Mouse (Mus musculus): ENCODE data around the gene Mlkl. TPM values are rescaled to one million over a fixed set of nuclear protein-coding genes. Genes with fewer than 3 reads are reported as not detected.
"Not testable (repeated sequence)": the region's sequence is repeated elsewhere in the genome, so short reads cannot be mapped to it uniquely, and the experiment has no call there.

Gene Mlkl
- polyA plus RNA-seq, 2 experiments: 0.59 to 1.0 TPM

DNA sequence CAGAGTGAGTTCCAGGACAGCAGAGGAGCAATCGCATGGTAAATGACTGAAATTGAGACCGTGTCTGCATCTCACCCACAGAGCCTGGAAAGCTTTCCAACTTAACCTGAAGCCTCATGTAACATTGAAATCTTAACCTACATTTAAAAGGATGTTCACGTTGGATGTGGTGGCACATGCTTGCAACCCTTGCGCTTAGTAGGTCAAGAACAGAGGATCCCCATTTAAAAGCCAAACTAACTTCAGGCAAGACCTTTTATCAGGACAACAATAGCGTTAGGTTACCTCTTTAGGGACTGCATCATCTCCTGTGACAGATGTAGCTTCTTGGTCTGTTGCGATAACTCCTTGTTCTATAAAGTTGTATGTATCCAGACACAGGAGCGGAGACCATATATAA is 47.4 kb downstream of the Mlkl start:
- Histone ChIP-seq H3K27me3 (ENCODE audit: control insufficient read depth, insufficient read depth, low read length) (no peaks in the 10 kb centered on the region), H3K4me3 (replicated peaks; ENCODE audit: low read length) (no peak overlapping the region), H3K9me3 (ENCODE audit: control insufficient read depth, low read length) (no peaks in the 10 kb centered on the region), H3K4me1 (ENCODE audit: control insufficient read depth, insufficient read depth, low read length) (no peaks in the 10 kb centered on the region), H3K4me2 (replicated peaks; ENCODE audit: low read depth, low read length, severe bottlenecking) (no peak overlapping the region), H3K36me3 (ENCODE audit: control insufficient read depth, insufficient read depth, low read length) (peaks cover 91% of the 10 kb centered on the region), H3K27ac (replicated peaks; ENCODE audit: low read depth, low read length) (no peak overlapping the region), H3K9ac (ENCODE audit: low read depth, low read length, severe bottlenecking) (no peak overlapping the region)
- no peak for DNase-seq (ENCODE audit: low spot score)
- WGBS: 96% methylated on average over 7 of the region's 7 CpGs
- ATAC-seq (ENCODE audit: low FRiP score, low read depth): no peak
- no peak for TF ChIP-seq POLR2A (IDR thresholded peaks at IDR 0.05; ENCODE audit: borderline replicate concordance, extremely low read depth, insufficient read depth, insufficient read length)

DNA sequence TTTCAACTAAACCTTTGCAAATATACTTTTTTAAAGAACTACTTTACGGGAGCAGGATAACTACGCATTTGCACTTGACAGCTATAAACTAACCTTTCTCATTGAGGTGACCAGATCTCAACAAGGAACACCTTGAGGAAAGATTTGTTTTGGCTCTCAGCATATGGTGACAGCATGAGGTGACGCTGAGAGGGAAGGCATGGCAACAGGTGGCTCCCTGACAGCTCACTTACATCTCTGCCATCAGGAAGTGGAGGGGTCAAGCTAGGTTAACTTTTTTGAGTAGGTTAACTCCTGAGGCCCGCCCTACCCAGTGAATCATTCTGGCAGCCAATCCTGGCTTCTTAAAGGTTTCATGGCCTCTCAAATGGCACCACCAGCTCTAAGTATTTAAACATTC is 52.4 kb downstream of the Mlkl start:
- Histone ChIP-seq H3K27me3 (ENCODE audit: control insufficient read depth, insufficient read depth, low read length) (no peaks in the 10 kb centered on the region), H3K4me3 (replicated peaks; ENCODE audit: low read length) (no peak overlapping the region), H3K9me3 (ENCODE audit: control insufficient read depth, low read length) (no peaks in the 10 kb centered on the region), H3K36me3 (ENCODE audit: control insufficient read depth, insufficient read depth, low read length) (peaks cover 90% of the 10 kb centered on the region), H3K4me1 (ENCODE audit: control insufficient read depth, insufficient read depth, low read length) (no peaks in the 10 kb centered on the region), H3K27ac (replicated peaks; ENCODE audit: low read depth, low read length) (no peak overlapping the region), H3K9ac (ENCODE audit: low read depth, low read length, severe bottlenecking) (no peak overlapping the region), H3K4me2 (replicated peaks; ENCODE audit: low read depth, low read length, severe bottlenecking) (no peak overlapping the region)
- TF ChIP-seq POLR2A (IDR thresholded peaks at IDR 0.05; ENCODE audit: borderline replicate concordance, extremely low read depth, insufficient read depth, insufficient read length): no peak
- 86% methylated on average over 4 of the region's 4 CpGs for WGBS
- no peak for ATAC-seq (ENCODE audit: low FRiP score, low read depth)
- DNase-seq (ENCODE audit: low spot score): no peak

DNA sequence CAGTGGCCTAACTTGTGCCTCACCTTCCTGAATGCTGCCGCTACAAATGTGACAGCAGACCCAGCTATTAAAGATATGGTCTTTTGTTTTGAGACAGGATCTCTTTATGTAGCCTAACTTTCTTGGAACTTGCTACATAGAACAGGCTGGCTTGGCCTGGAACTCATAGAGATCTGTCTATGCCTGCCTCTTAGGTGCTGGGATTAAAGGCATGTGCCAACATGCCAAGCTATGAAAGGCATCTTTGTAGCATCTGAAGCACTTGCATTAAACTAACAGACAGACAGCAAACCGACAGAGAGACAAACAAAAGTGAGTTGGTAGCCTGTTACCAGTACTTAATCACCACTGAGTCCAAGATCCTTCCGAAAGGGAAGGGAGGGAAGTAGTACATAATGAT is 55.9 kb downstream of the Mlkl start:
- 89% methylated on average over 3 of the region's 3 CpGs for WGBS
- H3K4me2 ChIP-seq (replicated peaks; ENCODE audit: low read depth, low read length, severe bottlenecking): no peak overlapping the region
- DNase-seq (ENCODE audit: low spot score): no peak

DNA sequence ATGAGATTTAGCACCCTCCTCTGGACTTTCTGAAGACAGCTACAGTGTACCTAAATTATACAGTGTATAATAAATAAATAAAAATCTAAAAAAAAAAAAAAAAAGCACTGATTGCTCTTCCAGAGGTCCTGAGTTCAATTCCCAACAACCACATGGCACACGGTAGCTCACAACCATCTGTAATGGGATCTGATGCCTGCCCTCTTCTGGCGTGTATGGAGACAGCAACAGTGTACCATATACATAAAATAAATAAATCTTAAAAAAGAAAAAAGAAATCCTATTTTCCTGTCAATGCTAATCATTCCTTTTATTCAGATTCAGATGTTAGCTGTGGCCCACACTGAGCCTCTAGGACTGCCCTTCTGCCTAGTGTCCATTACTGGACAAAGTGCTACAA is 69.7 kb downstream of the Mlkl start:
- Histone ChIP-seq H3K9ac (ENCODE audit: low read depth, low read length, severe bottlenecking) (no peak overlapping the region), H3K4me1 (ENCODE audit: control insufficient read depth, insufficient read depth, low read length) (no peaks in the 10 kb centered on the region), H3K27me3 (ENCODE audit: control insufficient read depth, insufficient read depth, low read length) (no peaks in the 10 kb centered on the region), H3K4me3 (replicated peaks; ENCODE audit: low read length) (no peak overlapping the region), H3K36me3 (ENCODE audit: control insufficient read depth, insufficient read depth, low read length) (peaks cover 6% of the 10 kb centered on the region), H3K4me2 (replicated peaks; ENCODE audit: low read depth, low read length, severe bottlenecking) (no peak overlapping the region), H3K9me3 (ENCODE audit: control insufficient read depth, low read length) (0 out of 2 replicates have a peak, but pooled peaks cover 3% of the 10 kb centered on the region), H3K27ac (replicated peaks; ENCODE audit: low read depth, low read length) (no peak overlapping the region)
- ATAC-seq (ENCODE audit: low FRiP score, low read depth): no peak
- DNase-seq (ENCODE audit: low spot score): no peak
- 75% methylated on average over 2 of the region's 2 CpGs for WGBS
- TF ChIP-seq POLR2A (IDR thresholded peaks at IDR 0.05; ENCODE audit: borderline replicate concordance, extremely low read depth, insufficient read depth, insufficient read length): no peak

More for the DNA sequence above, 55.9 kb downstream of the Mlkl start:
- TF ChIP-seq POLR2A (IDR thresholded peaks at IDR 0.05; ENCODE audit: borderline replicate concordance, extremely low read depth, insufficient read depth, insufficient read length): no peak
- H3K36me3 ChIP-seq (ENCODE audit: control insufficient read depth, insufficient read depth, low read length): peaks cover 88% of the 10 kb centered on the region
- no peak overlapping the region for H3K9ac ChIP-seq (ENCODE audit: low read depth, low read length, severe bottlenecking)
- no peaks in the 10 kb centered on the region for H3K4me1 ChIP-seq (ENCODE audit: control insufficient read depth, insufficient read depth, low read length)
- ATAC-seq (ENCODE audit: low FRiP score, low read depth): no peak
- no peaks in the 10 kb centered on the region for H3K9me3 ChIP-seq (ENCODE audit: control insufficient read depth, low read length)
- H3K27me3 ChIP-seq (ENCODE audit: control insufficient read depth, insufficient read depth, low read length): no peaks in the 10 kb centered on the region
- H3K4me3 ChIP-seq (replicated peaks; ENCODE audit: low read length): no peak overlapping the region
- H3K27ac ChIP-seq (replicated peaks; ENCODE audit: low read depth, low read length): no peak overlapping the region

DNA sequence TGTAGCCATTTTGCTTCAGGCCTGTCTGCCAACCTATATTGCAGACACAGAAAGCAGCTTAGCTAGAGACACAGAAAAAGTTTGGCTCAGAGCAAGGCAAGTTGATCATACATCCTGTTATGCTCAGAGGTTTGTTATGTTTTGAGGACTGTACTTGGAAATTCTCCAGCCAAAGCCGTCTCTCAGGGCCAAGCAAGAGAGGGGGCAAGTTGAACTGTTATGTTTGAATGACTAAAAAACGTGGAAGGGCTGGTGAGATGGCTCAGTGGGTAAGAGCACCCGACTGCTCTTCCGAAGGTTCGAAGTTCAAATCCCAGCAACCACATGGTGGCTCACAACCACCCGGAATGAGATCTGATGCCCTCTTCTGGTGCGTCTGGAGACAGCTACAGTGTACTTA is 71.8 kb downstream of the Mlkl start:
- not testable (repeated sequence) for H3K27ac ChIP-seq (replicated peaks; ENCODE audit: low read depth, low read length); H3K4me1 ChIP-seq (ENCODE audit: control insufficient read depth, insufficient read depth, low read length); ATAC-seq (ENCODE audit: low FRiP score, low read depth); DNase-seq (ENCODE audit: low spot score); H3K9me3 ChIP-seq (ENCODE audit: control insufficient read depth, low read length); H3K36me3 ChIP-seq (ENCODE audit: control insufficient read depth, insufficient read depth, low read length); H3K4me2 ChIP-seq (replicated peaks; ENCODE audit: low read depth, low read length, severe bottlenecking); H3K4me3 ChIP-seq (replicated peaks; ENCODE audit: low read length); H3K9ac ChIP-seq (ENCODE audit: low read depth, low read length, severe bottlenecking); H3K27me3 ChIP-seq (ENCODE audit: control insufficient read depth, insufficient read depth, low read length)
- 81% methylated on average over 7 of the region's 7 CpGs for WGBS

DNA sequence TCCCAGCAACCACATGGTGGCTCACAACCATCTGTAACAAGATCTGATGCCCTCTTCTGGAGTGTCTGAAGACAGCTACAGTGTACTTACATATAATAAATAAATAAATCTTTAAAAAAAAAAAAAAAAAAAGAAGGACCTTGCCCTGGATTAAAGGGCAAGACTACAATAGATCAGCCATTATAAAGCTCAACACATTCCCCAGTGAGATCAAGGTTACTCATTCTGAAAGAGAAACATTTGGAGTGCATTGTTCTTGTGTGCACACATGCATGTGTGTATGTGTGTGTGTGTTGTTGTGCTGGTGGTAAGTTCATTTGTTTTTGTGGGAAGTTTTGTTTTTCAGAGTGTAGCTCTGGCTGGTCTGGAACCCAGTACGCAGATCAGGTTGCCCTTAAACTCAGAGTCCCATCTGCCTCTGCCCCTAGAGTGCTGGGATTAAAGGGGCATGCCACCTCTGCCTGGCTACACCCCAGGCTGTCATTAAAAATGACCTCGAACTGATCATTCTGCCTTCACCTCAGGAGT is 73.2 kb downstream of the Mlkl start:
- 0 out of 2 replicates have a peak, but pooled peaks cover 3% of the 10 kb centered on the region for H3K9me3 ChIP-seq (ENCODE audit: control insufficient read depth, low read length)
- no peak overlapping the region for H3K27ac ChIP-seq (replicated peaks; ENCODE audit: low read depth, low read length)
- WGBS: 85% methylated on average over 2 of the region's 2 CpGs
- ATAC-seq (ENCODE audit: low FRiP score, low read depth): no peak
- no peaks in the 10 kb centered on the region for H3K4me1 ChIP-seq (ENCODE audit: control insufficient read depth, insufficient read depth, low read length)
- H3K27me3 ChIP-seq (ENCODE audit: control insufficient read depth, insufficient read depth, low read length): no peaks in the 10 kb centered on the region
- no peak overlapping the region for H3K4me3 ChIP-seq (replicated peaks; ENCODE audit: low read length)
- no peak for DNase-seq (ENCODE audit: low spot score)
- H3K9ac ChIP-seq (ENCODE audit: low read depth, low read length, severe bottlenecking): no peak overlapping the region
- no peak for TF ChIP-seq POLR2A (IDR thresholded peaks at IDR 0.05; ENCODE audit: borderline replicate concordance, extremely low read depth, insufficient read depth, insufficient read length)
- no peaks in the 10 kb centered on the region for H3K36me3 ChIP-seq (ENCODE audit: control insufficient read depth, insufficient read depth, low read length)
- H3K4me2 ChIP-seq (replicated peaks; ENCODE audit: low read depth, low read length, severe bottlenecking): no peak overlapping the region

All from limb, embryonic 14.5 days (tissue).